Mouse (Mus musculus) thymus, adult 2 months (tissue): ENCODE results near the gene Treml2.

Source experiments
- CTCF ChIP-seq: fragments of 200-500 bp; IDR thresholded peaks from 2 replicates; pipeline ENCODE4 v1.5.1; 2012; ENCODE audit warnings: mild to moderate bottlenecking, control low read depth, low read length, moderate library complexity, borderline replicate concordance; ENCODE audit not compliant: control insufficient read depth, poor library complexity, insufficient read depth; ENCODE audit errors: extremely low read depth
- POLR2A ChIP-seq: fragments of 200-500 bp; IDR thresholded peaks from 2 replicates; pipeline ENCODE4 v1.6.1; 2012; ENCODE audit warnings: mild to moderate bottlenecking, low read length, control low read depth, moderate library complexity; ENCODE audit not compliant: control insufficient read depth, poor library complexity, insufficient read depth; ENCODE audit errors: extremely low read depth

DNA sequence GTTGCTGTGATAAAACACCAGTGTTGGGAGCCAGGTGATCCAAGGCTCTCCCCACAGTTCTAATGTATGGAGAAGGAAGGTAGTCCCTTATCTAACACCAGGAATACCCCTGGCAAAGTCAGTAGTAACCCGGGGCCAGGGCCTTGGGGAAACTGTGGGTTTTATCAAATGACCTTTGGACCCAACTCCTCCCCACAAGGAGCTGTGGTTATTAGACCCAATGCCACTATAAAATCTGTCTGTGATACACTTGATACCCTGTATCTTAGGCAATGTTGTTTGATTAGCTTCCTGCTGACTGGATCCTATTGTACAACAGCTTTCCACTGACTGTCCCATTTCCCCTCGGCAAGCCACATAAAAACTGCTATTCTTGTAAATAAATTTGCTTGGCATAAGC lies 12.8 kb downstream of the Treml2 start:
- TF ChIP-seq POLR2A: no peak
- no peak for TF ChIP-seq CTCF
